Mouse (Mus musculus) lung, postnatal 0 days (tissue): ENCODE measurements around the gene Marcksl1.

ENCODE experiments used
- CTCF ChIP-seq: IDR thresholded peaks from 2 replicates; pipeline ENCODE4 v1.5.1; 2016; ENCODE audit warnings: antibody characterized with exemption, mild to moderate bottlenecking
- EP300 ChIP-seq: IDR thresholded peaks from 2 replicates; pipeline ENCODE4 v1.6.1; 2016; ENCODE audit warnings: antibody characterized with exemption, mild to moderate bottlenecking, control low read depth

- no peak for TF ChIP-seq EP300
- TF ChIP-seq CTCF, result peak; percentile 6; the same call in 1 of the 2 replicates
Observed at GRCm38 (mm10) chr4:129500607-129501566, 12.5 kb upstream of the Marcksl1 start.
